Mouse (Mus musculus): Measurements from ENCODE around the gene Plcl2.

Plcl2 gene

DNA sequence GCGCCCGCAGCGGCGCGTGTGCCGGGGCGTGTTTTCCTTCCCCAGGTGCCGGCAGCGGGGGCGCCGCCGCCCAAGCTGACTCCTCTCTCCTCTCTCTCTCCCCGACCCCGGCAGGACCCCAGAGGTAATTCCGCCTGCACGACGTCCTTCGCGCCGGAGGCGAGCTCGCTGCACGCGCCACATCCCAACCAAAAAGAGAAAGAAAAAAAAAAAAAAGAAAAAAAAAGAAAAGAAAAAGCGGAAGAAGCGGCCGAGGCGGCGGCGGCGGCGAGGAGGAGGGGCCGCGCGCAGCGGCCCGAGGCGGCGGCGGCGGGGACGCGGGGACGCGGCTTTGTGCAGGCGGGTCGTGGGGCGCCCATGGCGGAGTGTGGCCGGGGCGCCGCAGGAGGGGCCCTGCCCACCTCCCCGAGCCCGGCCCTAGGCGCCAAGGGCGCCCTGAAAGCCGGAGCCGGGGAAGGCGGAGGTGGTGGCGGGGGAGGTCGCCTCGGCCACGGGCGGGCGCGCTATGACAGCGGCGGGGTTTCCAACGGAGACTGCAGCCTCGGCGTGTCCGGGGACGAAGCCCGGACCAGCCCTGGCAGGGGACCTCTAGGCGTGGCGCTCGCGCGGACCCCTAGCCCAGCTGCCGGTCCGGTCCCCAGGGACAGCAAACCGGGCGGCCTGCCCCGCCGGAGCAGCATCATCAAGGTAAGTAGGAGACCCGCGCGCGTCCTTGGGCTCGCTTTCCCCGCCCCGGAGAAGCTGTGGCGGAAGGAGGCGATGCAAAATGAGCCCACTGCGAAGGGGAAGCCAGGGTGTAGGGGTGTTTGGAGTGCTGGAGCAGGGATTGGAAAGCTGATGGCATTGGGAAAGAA, at the start of gene Plcl2:
Gene Plcl2 (plus strand): TSS at position 153 of the 854 bp plus-strand sequence.
- peak; percentile 28 for DNase-seq (ENCODE audit: low spot score)

GRCm38 (mm10) chr17:50460301-50460700, 48.9 kb upstream of the Plcl2 start:
- DNase-seq (ENCODE audit: low spot score), result no peak

DNA sequence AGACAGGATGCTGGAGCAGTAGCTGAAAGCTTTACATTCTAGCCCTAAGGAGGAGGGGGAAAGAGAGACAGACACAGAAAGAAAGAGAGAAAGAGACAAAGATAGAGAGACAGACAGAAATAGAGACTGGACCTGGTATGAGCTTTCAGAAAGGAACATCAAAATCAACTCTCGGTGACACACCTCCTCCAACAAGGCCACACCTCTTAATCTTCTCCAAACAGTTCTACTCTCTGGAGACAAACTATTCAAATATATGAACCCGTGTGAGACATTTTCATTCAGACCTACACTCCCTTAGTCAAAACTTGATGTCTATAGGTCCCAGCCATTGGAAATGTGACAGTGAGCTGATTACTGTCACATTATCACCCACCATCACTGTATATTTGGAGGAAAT, 41.8 kb upstream of the Plcl2 start:
- DNase-seq (ENCODE audit: low spot score), result no peak

GRCm38 (mm10) chr17:50469126-50469525, 40.1 kb upstream of the Plcl2 start:
- no peak for DNase-seq (ENCODE audit: low spot score)

- DNase-seq (ENCODE audit: low spot score), result peak; percentile 41
Observed at GRCm38 (mm10) chr17:50469543-50470431, 39.4 kb upstream of the Plcl2 start.

DNA sequence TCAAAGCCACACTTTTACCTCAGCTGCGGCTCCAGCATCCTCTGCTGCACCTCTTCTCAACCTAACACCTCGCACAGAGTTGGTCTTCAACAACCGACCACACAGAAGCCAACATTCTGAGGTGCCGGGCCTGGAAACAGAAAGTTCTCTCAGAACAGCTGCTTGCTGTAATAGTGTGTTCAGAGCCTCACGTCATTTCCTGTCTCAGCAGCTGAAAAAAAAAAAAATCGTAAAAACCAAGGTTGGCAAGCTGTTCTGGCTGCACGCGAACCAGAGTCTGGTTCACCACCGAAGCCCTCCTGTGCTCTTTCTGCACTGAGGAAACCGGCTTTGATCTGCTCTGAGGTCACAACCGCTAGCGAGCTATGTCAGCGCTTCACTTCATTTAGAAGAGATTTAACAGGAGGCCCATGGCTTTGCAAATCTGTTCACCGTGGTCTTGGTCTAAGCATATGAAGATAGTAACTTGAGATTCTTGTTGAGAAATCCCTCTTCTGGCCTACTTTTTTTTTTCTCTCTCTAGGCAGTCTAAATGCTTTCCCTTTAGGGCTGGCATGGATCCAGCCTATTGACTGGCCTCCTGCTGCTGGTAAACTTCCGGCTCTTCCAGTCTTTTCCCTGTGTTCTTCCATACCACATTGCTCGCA, 38.6 kb upstream of the Plcl2 start:
- peak; percentile 76 for DNase-seq (ENCODE audit: low spot score)

DNA sequence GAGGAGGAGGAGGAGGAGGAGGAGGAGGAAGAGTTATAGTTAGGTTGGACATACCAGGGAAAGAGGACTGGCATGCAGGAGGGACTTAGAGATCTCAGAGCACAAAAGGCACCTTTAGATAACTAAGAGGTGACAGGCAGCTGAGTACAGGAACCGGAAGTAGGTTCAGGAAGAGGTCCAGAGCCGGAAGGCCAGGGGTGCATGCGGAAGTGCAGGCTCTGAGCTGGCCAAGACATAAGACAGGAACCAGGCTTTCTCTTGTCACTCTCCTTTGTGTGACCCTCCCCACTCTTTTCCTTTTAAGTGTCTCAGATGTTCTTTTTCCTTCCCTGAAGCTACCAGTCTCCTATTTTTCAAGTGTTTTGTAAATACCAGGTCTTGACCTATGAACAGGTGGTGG, 38.0 kb upstream of the Plcl2 start:
- DNase-seq (ENCODE audit: low spot score), result peak; percentile 51

DNA sequence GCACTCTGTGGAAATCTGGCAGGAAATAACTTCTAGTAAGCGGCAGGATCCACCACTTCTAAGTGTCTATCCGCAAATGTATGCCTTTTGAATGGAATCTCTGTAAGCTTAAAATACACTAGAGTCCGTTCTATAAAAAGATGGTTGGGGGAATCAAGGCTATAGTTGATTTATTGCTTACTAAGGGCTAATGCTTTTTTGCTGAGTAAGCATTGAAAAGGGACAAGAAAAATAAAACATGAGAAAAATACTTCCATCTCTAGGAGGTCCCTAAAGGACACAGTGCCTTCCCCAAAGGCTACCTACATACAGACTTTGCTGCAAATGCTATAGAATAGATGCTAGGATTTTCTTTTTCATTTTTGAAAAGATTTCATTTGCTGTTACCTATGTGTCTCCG, 31.9 kb upstream of the Plcl2 start:
- DNase-seq (ENCODE audit: low spot score), result no peak

GRCm38 (mm10) chr17:50480867-50481266, 28.3 kb upstream of the Plcl2 start:
- DNase-seq (ENCODE audit: low spot score), result no peak

GRCm38 (mm10) chr17:50483700-50484099, 25.5 kb upstream of the Plcl2 start:
- peak; percentile 15 for DNase-seq (ENCODE audit: low spot score)

DNA sequence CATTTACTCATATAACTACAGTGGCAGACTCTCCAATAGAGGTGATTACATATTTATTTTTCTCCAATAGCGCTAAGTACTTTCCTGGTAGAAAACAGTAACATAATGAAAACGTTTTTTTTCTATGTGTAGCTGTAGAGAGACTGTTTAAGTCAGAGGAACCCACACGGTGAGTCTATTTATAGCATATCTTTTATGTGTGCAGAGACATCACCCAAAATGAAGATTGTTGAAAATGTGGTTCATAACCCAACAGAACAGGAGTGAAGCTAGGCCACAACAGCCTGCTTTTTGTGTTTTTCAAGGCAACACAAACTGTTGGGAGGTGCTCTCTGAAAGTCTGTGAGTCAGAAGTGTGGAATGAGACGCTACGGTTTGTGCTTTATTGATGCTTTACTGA, 24.2 kb upstream of the Plcl2 start:
- no peak for DNase-seq (ENCODE audit: low spot score)

DNA sequence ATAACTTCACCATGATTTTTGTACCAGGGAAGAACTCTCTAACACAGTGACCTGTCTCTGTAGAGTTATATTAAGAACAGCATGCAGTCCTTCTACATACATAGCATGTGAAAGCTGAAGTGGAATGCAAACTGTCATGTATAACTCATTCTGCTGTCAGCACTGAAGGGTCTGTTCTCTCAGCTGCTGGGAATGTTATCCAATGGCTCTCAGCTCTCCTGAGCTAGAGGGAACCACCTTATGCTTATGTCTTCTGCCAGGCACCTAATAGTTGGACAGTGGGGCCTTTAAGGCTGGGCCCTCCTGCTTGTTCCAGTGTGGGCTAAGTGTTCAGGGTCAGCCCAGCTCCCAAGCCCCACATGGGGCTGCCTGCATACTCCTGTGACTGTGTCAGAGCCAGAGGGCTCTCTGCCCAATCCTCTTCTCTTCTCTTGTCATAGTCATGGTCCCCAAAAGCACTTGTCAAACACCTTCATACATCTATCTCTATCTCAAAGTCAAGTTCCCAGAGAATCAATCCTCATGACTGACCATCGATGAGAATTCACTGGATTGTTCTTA, 22.1 kb upstream of the Plcl2 start:
- no peak for DNase-seq (ENCODE audit: low spot score)

- no peak for DNase-seq (ENCODE audit: low spot score)
Observed at GRCm38 (mm10) chr17:50487670-50488069, 21.5 kb upstream of the Plcl2 start.

DNA sequence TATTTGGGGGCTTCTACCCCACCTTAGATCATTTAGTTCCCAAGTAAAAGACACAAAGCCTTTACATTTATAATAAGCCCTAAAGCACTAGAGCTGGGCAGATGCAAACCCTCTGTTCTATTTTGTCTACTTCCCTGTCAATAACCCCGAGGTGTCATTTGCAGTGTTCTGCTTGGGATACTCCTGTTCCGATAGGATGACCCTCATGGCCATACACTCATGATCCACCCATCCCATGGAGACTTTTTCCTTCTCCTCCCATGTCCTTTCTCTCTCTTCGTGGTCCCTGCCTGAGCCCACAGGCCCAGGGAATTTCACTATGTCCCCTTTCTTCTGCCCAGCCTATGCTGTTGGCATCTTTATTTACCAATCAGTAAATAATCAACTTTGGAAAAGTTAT, 20.8 kb upstream of the Plcl2 start:
- no peak for DNase-seq (ENCODE audit: low spot score)

DNA sequence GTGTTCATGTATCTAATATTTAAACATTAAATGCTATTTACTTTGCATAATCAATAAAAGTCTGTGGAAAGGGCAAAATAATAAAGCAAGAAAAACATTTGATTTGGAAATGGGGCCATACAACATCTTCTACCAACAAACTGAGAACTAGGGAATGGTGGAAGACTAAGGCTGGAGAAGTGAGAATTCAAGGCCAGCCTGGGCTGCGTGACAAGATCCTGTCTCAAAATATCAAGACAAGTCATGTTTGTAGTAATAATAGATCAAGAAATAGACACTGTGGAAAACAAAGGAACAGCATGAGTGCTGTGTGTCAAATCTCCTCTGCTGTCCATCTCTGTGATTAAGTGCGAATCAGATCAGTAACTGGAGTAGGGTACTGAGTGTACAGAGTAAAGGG, 20.3 kb upstream of the Plcl2 start:
- no peak for DNase-seq (ENCODE audit: low spot score)

DNA sequence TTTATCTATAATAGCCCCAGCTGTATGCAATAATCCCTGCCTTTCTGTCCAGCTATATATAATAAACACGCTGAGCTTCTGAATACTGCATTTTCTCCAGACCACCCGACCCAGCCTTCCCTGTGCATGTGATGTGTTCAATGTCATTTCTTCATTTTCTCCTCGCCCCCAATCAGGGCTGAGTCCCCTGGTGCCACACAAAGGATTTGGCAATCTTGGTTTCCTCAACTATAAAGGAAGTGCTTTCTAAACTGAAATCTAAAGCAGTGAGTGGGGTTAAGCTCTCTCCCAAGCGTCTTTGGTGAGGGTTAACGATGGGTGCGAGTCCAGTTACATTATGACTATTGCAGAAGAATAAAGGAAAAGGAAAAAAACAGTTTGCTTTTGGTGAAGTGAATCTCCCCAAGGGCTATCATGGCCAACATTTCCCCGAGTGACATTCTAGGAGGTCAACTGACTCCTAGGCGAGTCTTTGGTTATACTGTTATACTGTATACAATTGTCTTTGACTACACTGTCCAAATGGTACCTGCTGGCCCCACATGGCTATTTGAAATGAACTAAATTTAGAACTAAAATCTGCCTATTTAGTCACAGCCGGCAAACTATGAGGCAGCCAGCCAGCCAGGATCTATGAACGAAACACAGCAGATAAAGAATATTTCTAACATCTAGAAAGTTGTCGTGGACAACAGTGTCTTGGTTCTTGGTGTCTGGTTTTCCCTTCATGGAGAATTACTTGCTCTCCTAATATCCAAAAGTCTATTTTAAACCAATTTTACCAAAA, 18.4 kb upstream of the Plcl2 start:
- no peak for DNase-seq (ENCODE audit: low spot score)

DNA sequence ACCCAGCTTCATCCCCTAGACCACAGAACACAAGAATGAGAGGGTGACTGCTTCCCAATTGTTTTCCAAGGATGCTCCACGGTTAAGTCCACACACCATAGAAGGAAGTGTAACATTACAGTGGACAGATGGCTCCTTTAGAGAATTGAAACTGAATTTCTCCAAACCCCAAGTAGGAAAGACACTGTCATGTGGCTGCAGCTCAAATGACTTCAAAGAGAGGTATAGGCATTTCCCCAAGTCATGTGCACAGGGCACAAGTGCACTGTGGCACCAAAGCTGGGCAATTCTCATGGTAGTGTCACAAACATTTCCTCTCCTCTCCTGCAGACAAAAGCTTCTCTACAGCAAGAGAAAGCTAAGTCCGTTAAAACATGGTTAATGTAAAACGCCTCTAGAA, 17.7 kb upstream of the Plcl2 start:
- DNase-seq (ENCODE audit: low spot score), result no peak

GRCm38 (mm10) chr17:50495216-50495889, 13.8 kb upstream of the Plcl2 start:
- no peak for DNase-seq (ENCODE audit: low spot score)

DNA sequence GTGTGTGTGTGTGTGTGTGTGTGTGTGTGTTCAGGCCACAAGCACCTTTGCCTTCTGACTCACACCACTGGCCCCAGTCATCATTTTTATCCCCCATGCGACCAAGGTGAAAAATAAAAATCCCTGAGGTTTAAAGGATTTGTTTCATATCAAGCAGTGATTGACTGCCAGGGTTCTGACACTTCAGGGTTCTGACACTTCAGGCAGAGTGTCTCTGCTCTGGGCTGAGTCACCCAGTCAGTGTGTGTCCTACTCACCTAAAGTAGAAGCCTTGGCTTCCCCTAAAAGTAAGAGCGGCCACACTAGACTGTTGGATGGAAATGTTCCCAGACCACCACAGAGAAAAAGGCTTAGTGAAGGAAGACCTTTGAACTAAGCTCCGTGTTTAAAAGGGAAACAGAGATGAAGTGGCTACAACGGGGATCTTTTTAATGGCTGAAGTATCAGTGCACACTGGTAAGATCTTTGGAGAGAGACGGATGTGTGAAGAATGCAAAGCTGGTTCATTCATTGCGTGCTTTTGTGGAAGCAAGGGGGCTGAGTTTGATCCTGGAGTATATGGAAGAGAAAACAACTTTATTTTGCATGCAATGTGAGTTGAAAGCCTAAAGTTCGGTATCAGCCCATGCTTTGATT, 11.0 kb upstream of the Plcl2 start:
- no peak for DNase-seq (ENCODE audit: low spot score)

GRCm38 (mm10) chr17:50499091-50499790, 10.0 kb upstream of the Plcl2 start:
- no peak for DNase-seq (ENCODE audit: low spot score)
